Mouse (Mus musculus) heart, adult 9 months (tissue): ENCODE measurements around the gene Trpm3.

Experiments used
- DNase-seq, 2 experiments: peaks; one replicate each; pipeline ENCODE4 v3.0.0; 2022; ENCODE audit warnings: low spot score in 2 of 2

Trpm3 gene

DNA sequence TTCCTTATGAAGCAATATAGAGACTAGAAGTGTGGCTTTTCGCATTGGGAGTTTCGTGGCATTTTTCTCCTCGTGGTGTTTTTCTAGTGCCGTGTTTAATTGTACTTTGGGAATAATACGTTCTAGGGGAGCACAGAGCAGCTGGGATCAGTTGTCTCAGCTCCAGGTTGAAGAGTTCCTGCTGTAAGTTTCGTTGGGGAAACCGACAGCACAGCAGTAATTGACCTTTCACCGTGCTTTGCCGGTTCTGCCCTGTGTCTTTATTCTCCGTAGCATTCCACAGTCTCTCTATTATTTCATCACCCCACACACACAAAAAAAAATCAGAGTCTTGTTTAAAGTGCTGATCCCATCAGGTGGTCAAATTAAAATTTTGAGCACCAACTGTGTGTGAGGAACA, 496.8 kb downstream of the Trpm3 start:
- DNase-seq = no peak

DNA sequence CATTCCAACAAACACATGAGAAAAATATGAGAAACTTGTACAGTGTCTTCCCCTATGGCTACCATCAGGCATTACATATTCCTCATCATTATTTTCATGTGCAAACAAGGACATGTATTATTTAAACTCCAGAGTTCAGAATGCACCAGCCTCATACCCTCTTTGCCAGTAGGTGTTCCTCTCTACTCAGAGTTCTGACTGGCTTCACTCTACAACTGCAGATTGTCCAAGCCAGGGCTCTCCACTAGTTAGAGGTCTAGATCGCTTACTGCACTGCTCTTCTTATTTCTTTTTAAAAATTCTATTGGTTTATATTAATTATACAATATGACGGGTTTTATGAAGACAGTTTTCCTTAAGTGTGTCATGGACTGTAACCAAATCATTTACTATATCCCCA, 498.9 kb downstream of the Trpm3 start:
- DNase-seq = no peak

DNA sequence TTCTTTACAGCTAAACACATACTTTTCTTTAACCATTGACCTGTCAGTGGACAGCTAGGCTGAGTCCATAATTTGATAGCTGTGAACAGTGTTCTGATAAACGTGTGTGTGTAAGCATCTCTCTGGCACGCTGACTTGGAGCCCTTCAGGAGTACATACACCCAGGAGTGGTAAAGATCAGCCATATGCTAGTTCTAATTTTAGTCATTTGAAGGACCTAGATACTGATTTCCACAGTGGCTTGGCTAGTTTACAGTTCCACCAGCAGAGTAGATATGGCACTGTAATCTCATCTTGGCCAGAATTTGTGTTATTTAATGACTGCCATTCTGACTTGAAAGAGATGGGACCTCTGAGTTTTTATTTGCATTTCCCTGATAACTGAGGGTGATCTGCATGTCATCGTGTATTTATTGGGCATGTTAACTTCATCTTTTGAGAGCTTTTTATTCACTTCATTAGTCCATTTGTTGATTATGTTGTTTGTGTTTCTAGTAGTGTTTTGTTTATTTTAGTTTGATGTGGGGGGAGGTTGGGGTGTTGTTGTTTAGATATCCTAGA, 499.6 kb downstream of the Trpm3 start:
- DNase-seq = no peak

DNA sequence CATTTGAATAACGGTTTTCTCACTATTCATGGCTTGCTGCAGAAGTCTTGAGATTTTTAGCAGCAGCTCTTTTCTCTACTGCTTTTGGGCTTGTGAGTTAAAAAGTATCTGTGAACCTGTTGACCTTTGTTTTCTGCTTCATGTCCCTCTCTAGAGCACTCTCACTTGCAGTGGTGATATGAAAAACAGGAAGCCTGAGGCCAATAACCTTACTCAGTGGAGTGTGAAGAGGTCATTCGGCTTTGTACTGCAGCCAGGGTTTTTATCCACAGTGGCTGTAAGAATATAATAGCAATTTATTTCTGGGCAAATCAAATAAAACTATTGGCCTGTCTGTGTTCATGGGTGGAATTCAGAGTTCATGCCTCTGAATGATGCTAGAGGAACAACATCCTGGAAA, 503.3 kb downstream of the Trpm3 start:
- no peak for DNase-seq

DNA sequence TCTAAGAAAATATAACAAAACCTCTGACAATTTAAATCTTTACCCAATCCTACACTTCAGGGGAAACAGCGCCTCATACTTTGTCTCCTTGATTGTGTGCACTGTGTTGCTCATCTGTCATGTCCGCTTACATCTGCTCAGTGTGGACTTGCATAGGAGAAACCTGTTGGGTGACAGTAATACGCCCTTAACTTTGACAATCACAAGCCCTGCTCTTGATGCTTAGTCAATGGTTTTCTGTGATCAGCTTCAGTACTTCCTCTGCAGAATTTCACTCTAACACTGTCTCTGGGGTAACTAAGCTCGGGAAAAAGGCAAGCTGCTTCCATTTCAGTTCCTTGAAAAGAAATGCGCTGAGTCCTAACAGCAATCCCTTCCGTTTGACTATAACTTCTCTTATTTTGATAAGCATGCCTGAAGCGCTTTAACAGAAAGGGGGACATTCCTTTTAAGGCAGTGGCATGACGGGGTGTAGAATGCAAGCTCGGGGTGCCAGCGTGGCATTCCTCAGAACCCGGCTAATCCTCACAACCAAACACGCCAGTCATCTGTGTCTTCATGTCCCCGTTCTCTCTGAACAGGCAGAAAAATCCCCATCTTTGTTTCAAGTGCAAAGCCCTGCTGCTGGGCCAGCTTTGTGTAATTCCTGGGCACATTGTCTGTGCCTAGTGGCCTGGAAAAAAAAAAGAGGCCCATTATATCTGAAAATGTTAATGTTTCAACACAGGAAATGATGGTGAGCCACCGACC, 517.8 kb downstream of the Trpm3 start:
- DNase-seq = no peak

DNA sequence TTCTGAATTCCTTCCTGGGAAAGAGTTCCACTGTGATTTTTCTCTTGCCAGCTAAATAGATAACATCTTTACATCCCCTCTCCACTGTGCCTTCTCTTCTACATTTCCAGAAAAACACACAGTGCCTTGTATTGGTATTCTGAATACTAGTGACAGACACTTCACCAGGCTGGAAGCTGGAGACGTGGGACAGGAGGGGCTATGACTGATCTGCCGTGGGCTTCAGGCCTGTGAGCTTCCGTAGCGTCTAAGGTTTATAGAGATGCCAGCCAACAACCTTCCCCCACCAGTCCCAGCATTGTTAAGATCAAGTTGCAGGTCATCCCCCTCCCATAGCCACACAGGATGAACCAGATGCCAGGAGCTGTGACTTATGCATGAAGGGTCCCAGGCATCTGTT, 518.4 kb downstream of the Trpm3 start:
- DNase-seq = no peak

DNA sequence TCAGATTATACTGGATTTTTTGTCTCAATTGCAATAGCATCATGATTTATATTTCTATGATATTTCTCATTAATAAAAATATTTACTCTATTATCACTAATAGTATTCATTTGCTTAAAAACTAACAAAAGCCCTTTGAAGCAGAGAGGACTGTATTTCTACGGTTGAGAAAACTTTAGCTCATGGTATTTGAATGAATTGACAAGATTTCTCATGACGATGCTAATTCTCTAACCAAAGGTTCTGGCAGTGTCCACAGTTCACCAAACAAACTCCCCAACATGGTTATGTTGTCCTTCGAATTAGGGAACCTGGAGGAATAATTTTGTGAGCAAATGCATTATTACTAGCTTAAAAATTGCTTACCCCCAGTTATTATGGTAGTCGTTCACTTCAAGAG, 526.6 kb downstream of the Trpm3 start:
- DNase-seq = no peak

DNA sequence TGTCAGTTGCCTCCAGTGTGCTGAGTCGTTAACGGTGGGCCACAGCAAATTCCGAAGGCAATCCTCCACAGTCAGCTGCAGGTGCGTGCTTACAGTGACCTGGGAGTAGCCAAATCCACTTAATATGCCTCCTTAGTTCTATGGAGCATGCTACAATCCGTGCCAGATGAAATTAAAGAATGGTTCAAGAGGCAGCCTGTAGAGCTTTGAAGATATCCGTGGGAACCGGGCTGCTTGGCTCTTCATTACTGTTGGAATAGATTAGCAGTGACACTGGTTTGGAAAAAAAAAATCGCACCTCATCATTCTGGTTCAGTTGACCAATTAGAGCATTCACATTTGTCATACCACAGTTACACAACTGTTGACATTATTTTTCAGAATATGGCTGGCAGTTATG, 531.4 kb downstream of the Trpm3 start:
- no peak for DNase-seq

DNA sequence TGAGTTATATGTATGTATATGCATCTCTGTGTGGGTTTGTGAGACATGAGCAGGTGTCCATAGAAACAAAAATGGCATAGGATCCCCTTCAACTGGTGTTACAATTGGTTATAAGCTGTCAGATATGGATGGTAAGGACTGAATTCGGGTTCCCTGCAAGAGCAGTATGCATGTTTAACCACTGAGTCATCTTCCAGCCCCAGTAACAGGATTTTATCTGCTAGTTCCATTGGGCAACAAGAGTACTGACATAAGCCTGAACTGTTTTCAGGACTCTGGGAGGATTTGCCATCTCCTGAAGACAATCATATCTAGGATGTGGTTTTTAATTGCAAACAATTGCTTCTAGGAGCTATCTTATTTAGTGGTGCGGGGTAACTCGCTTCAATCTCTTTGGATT, 534.0 kb downstream of the Trpm3 start:
- DNase-seq = no peak

DNA sequence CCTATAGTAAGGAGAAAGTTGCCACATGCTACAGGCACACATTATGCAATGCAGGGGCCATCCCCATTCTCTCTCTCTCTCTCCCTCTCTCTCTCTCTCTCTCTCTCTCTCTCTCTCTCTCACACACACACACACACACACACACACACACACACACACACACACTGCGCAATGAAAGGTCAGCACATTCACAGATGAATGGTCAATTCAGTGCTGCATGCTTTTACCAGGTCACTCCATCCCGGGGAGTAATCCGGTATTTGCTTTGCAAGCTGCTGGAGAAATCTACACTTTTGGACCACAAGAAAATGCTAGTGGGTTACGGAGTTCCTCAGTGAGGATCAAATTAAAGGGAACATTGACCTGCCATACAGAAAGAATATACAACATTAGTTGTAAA, 537.4 kb downstream of the Trpm3 start:
- no peak for DNase-seq

DNA sequence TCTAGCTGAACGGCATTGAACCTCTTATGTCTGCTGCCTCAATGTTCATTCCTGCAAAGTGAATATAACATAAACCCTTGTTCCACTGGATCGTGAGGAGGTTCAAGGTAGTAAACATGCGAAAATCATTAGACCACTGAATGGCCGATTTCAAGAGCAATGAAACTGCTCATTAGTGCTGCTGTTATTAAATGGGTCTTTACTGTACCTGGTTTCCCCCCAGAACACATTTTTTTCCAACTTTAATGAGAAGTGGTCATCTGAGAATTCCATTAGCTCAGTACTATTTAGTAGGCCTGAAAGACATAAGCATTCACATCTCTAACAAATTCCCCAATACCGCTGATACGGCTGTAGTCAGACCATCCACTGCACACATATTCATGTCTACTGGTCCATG, 543.4 kb downstream of the Trpm3 start:
- DNase-seq = no peak

DNA sequence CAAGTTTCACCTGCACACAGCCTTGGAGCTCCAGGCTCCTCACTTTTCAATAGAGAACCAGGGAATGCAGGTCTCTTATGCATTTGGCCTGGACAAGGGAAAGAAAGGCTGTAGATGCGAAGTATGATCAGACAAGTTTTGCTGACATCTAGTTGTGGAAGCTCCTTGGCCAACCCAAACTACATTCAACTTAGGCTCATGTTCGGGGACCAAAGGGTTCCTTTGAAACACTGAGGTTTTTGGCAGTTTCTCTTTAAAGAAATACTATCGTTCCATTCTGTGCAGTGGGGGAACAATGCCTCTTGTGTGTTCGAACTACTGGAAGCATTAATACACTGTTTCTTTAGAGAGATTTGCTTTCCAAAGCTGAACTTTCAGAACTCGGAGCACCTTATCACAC, 553.1 kb downstream of the Trpm3 start:
- no peak for DNase-seq

DNA sequence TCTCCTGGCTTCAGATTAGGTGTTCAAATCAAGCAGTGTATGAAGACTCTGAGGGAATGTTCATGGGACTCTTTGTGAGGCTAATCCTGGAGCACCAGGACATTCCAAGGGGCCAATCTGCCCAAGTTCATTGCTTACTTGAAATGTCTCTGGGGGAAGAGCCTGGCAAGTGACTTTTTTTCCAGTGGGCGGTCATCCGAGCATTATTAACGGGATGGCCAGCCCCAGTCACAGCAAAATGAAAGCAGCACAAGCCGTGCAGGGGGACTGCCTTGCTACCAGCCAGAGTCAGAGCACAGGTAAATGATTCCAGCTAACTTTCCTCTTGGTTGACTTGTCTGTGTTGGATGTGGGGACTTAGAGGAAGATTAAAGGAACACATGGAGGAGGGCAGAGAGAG, 553.7 kb downstream of the Trpm3 start:
- DNase-seq = no peak

DNA sequence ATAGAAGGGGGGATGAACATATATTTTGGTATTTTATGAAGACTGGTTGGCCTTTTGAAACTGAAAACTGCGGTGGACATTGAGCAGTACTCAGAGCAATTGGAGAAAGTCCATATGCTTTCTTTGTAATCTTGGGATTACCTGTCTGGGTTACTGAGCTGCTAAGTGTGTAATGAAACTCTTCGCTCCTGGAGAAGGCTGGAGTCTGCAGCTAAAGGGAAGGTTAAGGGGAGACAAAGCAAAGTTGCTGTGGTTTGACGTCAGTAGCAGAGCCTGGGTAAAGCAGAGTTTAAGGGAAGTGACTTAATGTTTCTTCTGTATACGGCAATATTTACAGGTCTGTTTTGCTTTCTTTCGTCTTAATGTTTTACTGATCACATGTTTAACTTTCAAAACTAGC, 554.1 kb downstream of the Trpm3 start:
- no peak for DNase-seq

DNA sequence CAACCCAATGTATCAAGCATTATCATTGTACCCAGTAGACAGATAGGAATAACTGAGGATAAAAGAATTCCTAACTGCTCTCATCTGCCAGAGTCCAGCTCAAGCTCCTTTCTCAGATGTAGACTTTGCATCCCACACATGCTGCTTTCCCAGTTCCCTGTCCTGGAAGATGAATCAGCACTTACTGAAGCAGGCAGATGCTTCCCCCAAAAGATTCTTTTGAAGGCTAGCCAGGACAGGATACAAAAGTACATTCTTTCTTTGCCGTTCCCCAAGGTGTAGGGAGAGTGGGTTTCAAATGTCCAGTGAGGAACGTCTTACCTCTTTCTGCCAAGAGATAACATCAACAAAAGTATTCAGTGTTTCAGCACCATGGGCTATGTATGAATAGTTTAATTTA, 556.6 kb downstream of the Trpm3 start:
- DNase-seq = no peak

DNA sequence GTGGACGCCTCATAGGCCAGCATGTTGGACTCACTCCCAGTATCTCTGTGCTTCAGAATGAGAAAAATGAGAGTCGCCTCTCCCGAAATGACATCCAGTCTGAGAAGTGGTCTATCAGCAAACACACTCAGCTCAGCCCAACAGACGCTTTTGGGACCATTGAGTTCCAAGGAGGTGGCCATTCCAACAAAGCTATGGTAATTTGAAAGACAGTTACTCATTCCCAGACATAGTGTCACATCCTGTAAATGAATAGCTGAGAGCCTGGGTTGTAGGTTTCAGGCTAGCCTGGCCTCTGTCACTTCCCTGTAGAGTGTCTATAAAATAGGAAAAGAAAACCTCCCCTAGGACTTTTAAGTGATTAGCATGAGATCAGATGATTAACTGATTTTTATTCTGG, 559.9 kb downstream of the Trpm3 start:
- DNase-seq = no peak

DNA sequence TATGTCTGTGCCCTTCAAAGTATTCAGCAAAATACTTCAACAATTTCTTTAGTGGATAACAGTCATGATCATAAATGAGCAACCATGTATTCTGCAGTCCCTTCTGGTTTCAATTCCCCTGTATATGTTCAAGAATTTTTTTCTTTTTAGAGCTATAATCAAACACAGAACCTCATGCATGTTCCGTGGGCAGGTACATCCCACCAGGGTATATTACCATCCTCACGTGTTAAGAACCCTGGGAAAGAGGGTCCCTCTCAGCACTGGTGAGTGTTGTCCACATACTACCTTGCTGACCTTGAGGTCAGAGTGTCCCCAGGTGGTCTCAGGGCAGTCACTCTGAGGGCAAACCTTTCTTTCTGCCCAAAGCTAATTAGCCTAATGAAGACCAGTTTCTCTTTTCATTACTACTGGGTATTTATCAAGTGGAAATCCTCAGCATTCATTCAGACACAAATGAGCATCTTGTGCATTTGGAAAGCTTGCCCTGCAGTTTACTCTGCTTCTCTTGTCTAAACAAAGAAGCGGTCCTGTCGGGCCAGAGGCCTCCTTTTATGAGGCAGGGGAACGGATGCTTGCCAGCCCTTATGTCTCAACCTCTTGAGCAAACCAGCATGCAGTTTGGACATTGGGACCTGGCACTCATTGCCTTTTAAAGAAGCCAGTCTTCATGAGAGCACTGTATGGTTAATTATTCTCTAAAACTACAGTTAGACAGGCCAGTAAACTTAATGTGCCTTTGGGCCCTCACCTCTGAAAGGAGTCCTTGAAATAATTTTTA, 562.2 kb downstream of the Trpm3 start:
- no peak for DNase-seq

DNA sequence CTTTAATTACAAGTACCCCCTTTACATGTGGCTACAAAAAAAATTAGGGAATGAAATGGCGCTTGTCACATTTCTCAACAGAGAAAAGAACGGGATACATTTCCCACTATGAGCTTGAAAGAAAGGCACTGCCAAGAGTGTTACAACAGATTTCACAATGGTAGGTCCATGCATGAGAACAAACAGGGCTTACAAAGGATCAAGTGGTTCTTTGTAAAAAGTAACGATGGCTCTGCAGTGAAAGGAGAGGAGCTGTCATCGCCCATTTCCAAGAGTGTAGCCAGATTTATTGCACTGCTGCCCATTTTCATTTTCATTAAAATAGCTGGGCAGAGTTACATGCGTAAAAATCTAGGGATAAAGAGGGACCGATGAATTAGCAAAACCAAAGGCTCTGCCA, 565.0 kb downstream of the Trpm3 start:
- no peak for DNase-seq

DNA sequence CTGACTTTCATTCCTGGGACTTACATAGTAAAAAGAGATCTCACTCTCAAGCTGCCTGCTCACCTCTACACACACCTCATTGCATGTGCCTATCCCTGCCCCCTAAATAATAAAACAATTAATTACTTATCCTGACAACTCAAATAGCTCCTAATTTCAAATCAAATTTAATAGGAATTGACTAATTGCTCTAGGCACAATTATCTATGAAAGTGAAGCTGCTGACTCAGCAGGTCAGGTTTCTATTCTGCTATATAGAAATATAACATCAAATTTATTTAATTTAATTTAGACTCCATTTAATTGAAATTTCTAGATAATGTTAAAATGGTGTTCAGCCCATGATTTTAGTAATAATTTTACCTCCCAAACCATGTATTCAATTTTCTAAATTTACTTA, 566.6 kb downstream of the Trpm3 start:
- no peak for DNase-seq

DNA sequence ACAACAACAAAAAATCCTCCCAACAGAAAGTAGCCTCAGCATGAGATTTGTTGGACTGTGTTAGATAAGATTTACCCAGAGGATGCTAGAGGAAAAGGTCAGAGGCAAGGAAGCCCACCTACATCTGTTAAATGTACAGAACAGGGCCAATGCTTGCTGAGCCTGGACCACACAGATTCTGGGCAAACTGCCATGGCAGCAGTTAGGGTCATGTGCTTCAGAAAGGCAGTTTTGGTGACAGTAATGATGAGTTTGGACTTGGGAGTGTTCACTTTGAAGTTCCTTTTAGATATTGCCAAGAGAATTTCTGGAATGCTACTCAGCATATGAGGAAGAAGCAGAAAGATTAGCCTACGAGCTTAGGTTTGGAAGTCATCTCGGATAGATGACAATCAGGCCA, 580.2 kb downstream of the Trpm3 start:
- DNase-seq = no peak

DNA sequence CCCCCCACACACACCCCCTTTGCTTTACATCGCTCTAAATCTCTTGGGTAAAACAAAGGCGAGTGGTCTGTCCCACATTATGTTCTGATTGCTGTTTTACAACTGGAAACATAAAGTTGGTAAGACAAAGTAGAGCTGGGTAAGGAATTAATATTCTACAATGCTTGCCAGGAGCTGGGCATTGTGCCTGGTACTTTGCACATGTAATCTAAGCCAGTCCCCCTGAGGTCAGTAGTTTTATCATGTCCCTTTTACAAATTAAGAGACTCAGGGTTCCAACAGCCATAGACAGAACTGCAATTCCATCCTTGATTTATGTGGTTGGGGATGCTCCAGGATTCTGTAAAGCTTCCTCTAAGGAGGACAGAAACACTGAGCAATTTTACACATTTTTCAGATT, 591.0 kb downstream of the Trpm3 start:
- DNase-seq = no peak

DNA sequence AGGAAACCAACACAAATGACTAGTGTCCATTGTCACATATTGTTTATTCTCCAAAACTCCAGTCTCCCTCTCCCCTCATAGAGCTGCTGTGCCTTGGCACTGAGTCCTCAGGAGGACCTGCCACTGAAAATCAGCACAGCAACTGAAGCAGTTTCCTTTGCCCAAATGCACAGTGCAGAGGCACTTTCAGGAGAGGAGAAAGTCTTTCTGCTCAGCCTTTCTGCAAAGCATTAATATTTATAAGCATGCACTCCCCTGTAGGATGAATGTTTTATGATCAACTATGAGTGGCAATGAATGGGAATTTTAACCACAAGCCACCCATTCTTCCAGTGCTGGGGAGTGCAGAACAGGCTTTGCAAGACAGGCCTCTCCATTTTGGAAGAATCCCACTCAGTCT, 592.1 kb downstream of the Trpm3 start:
- no peak for DNase-seq

DNA sequence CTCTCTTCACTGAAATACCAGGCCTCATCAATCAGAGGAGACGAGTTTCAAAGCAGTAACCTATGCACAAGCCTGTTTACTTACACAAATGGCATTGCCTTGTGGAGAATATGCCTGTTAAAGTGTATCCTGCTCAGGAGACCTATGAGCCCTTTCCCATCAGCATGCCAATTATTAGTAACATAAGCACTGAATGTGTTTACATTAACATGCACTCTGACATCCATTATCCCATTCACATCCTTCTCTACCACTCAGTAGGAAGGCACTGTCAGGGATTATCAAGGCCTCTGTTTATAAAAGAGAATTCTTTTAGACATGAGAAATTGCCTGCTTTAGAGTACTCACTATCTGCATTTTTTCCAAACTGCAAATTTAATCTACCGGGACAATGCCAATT, 598.0 kb downstream of the Trpm3 start:
- DNase-seq = no peak
